Mouse (Mus musculus) heart, embryonic 11.5 days (tissue): Measurements from ENCODE around the gene Gm21973. TPM values are rescaled to one million over a fixed set of nuclear protein-coding genes. Genes with fewer than 3 reads are reported as not detected.

Source experiments
- ATAC-seq: fragments of 200-750 bp; cut with Nextera tagmentation; replicated peaks from 2 replicates; pipeline ENCODE4 v1.8.0; 2017; ENCODE audit warnings: moderate library complexity; ENCODE audit not compliant: insufficient number of reproducible peaks, low FRiP score, low TSS enrichment
- H3K27ac ChIP-seq: fragments of 300-500 bp; sonication (generic); 2 replicates; pipeline ENCODE4 v1.5.1; 2014; ENCODE audit warnings: mild to moderate bottlenecking, low read depth, low read length
- H3K27me3 ChIP-seq: fragments of 300-500 bp; sonication (generic); 2 replicates; pipeline ENCODE4 v1.6.1; 2014; ENCODE audit warnings: mild to moderate bottlenecking, low read length, mixed read lengths; ENCODE audit not compliant: control insufficient read depth, insufficient read depth
- H3K36me3 ChIP-seq: fragments of 300-500 bp; sonication (generic); 2 replicates; pipeline ENCODE4 v1.6.1; 2014; ENCODE audit warnings: mild to moderate bottlenecking, low read length, moderate library complexity, mixed read lengths; ENCODE audit not compliant: control insufficient read depth, insufficient read depth
- H3K4me1 ChIP-seq: fragments of 300-500 bp; sonication (generic); 2 replicates; pipeline ENCODE4 v1.6.1; 2014; ENCODE audit warnings: low read length; ENCODE audit not compliant: control insufficient read depth, insufficient read depth
- H3K4me2 ChIP-seq: fragments of 300-500 bp; sonication (generic); 2 replicates; pipeline ENCODE4 v1.6.1; 2014; ENCODE audit warnings: mild to moderate bottlenecking, moderate library complexity
- H3K4me3 ChIP-seq: fragments of 300-500 bp; sonication (generic); 2 replicates; pipeline ENCODE4 v1.5.1; 2014; ENCODE audit warnings: low read depth, low read length
- H3K9ac ChIP-seq: fragments of 300-500 bp; sonication (generic); 2 replicates; pipeline ENCODE4 v1.6.1; 2014; ENCODE audit warnings: mild to moderate bottlenecking, low read depth, low read length, moderate library complexity
- H3K9me3 ChIP-seq: fragments of 300-500 bp; sonication (generic); replicated peaks from 2 replicates; pipeline ENCODE4 v1.6.1; 2016; ENCODE audit warnings: low read length; ENCODE audit not compliant: control insufficient read depth
- WGBS: fragments of 180-500 bp; shearing (Covaris S2); extraction: QIAGEN DNeasy Blood & Tissue Kit; methylation state at CpG from one replicate; pipeline ENCODE4 v1.1.7; 2014; ENCODE audit not compliant: insufficient replicate concordance; 5-methylcytosine and 5-hydroxymethylcytosine counted together
- polyA plus RNA-seq: library from polyadenylated mRNA; unstranded; fragments of >200 nt; fragmentation: Nextera tagmentation; extraction: Ambion mirVana; gene quantifications from 2 replicates; pipeline ENCODE4 v1.2.1, GENCODE M21; 2014

The Gm21973 gene
- polyA plus RNA-seq: not detected in 2 replicates

- Histone ChIP-seq H3K36me3 (no peaks in the 10 kb centered on the region), H3K27ac (no peak within 1 kb of the TSS), H3K27me3 (no peaks in the 10 kb centered on the region), H3K4me3 (no peak within 1 kb of the TSS), H3K9ac (no peak within 1 kb of the TSS), H3K4me2 (no peak within 1 kb of the TSS), H3K9me3 (no peaks in the 10 kb centered on the region), H3K4me1 (no peaks in the 10 kb centered on the region)
- WGBS: 77% methylated on average over 2 of the region's 2 CpGs
- ATAC-seq: no peak
Observed at GRCm38 (mm10) chr15:10325080-10325479, at the start of gene Gm21973. Gm21973 (plus strand) TSS chr15:10325380.

GRCm38 (mm10) chr15:10276386-10276785, 48.8 kb upstream of the Gm21973 start:
- Histone ChIP-seq H3K9me3 (no peaks in the 10 kb centered on the region), H3K36me3 (no peaks in the 10 kb centered on the region), H3K27me3 (no peaks in the 10 kb centered on the region), H3K27ac (no peak overlapping the region), H3K4me2 (no peak overlapping the region), H3K9ac (no peak overlapping the region), H3K4me3 (no peak overlapping the region), H3K4me1 (no peaks in the 10 kb centered on the region)
- no peak for ATAC-seq

GRCm38 (mm10) chr15:10277461-10277860, 47.7 kb upstream of the Gm21973 start:
- Histone ChIP-seq H3K4me2 (no peak overlapping the region), H3K27ac (no peak overlapping the region), H3K9ac (no peak overlapping the region), H3K36me3 (no peaks in the 10 kb centered on the region), H3K4me1 (no peaks in the 10 kb centered on the region), H3K4me3 (no peak overlapping the region), H3K27me3 (no peaks in the 10 kb centered on the region), H3K9me3 (no peaks in the 10 kb centered on the region)
- 73% methylated on average over 4 of the region's 4 CpGs for WGBS
- ATAC-seq: no peak

GRCm38 (mm10) chr15:10281546-10281945, 43.6 kb upstream of the Gm21973 start:
- 75% methylated on average over 5 of the region's 5 CpGs for WGBS
- no peaks in the 10 kb centered on the region for H3K9me3 ChIP-seq
- no peak overlapping the region for H3K27ac ChIP-seq
- no peaks in the 10 kb centered on the region for H3K36me3 ChIP-seq
- H3K4me2 ChIP-seq: no peak overlapping the region
- no peak for ATAC-seq
- H3K27me3 ChIP-seq: no peaks in the 10 kb centered on the region
- H3K4me3 ChIP-seq: no peak overlapping the region
- H3K4me1 ChIP-seq: no peaks in the 10 kb centered on the region
- no peak overlapping the region for H3K9ac ChIP-seq

- no peaks in the 10 kb centered on the region for H3K27me3 ChIP-seq
- no peak for ATAC-seq
- no peak overlapping the region for H3K4me3 ChIP-seq
- H3K4me1 ChIP-seq: no peaks in the 10 kb centered on the region
- no peak overlapping the region for H3K27ac ChIP-seq
- no peaks in the 10 kb centered on the region for H3K9me3 ChIP-seq
- no peak overlapping the region for H3K4me2 ChIP-seq
- H3K9ac ChIP-seq: no peak overlapping the region
- H3K36me3 ChIP-seq: no peaks in the 10 kb centered on the region
Observed at GRCm38 (mm10) chr15:10283661-10284060, 41.5 kb upstream of the Gm21973 start.

GRCm38 (mm10) chr15:10296570-10296969, 28.6 kb upstream of the Gm21973 start:
- no peak overlapping the region for H3K27ac ChIP-seq
- no peak for ATAC-seq
- H3K9me3 ChIP-seq: no peaks in the 10 kb centered on the region
- H3K36me3 ChIP-seq: no peaks in the 10 kb centered on the region
- no peak overlapping the region for H3K9ac ChIP-seq
- no peak overlapping the region for H3K4me3 ChIP-seq
- H3K27me3 ChIP-seq: no peaks in the 10 kb centered on the region
- no peak overlapping the region for H3K4me2 ChIP-seq
- 80% methylated on average over 1 of the region's 1 CpGs for WGBS
- no peaks in the 10 kb centered on the region for H3K4me1 ChIP-seq

GRCm38 (mm10) chr15:10298058-10298457, 27.1 kb upstream of the Gm21973 start:
- 67% methylated on average over 1 of the region's 1 CpGs for WGBS
- ATAC-seq: no peak
- H3K4me2 ChIP-seq: no peak overlapping the region
- H3K9ac ChIP-seq: no peak overlapping the region
- no peaks in the 10 kb centered on the region for H3K36me3 ChIP-seq
- H3K27ac ChIP-seq: no peak overlapping the region
- no peaks in the 10 kb centered on the region for H3K4me1 ChIP-seq
- H3K27me3 ChIP-seq: no peaks in the 10 kb centered on the region
- no peak overlapping the region for H3K4me3 ChIP-seq
- H3K9me3 ChIP-seq: no peaks in the 10 kb centered on the region

GRCm38 (mm10) chr15:10299467-10299866, 25.7 kb upstream of the Gm21973 start:
- no peak overlapping the region for H3K4me3 ChIP-seq
- no peak for ATAC-seq
- H3K27ac ChIP-seq: no peak overlapping the region
- H3K36me3 ChIP-seq: no peaks in the 10 kb centered on the region
- H3K4me1 ChIP-seq: no peaks in the 10 kb centered on the region
- 73% methylated on average over 3 of the region's 3 CpGs for WGBS
- H3K9ac ChIP-seq: no peak overlapping the region
- no peaks in the 10 kb centered on the region for H3K27me3 ChIP-seq
- H3K9me3 ChIP-seq: no peaks in the 10 kb centered on the region
- H3K4me2 ChIP-seq: no peak overlapping the region

GRCm38 (mm10) chr15:10306461-10306860, 18.7 kb upstream of the Gm21973 start:
- no peak for ATAC-seq

More at GRCm38 (mm10) chr15:10306461-10306860, 18.7 kb upstream of the Gm21973 start:
- Histone ChIP-seq H3K36me3 (no peaks in the 10 kb centered on the region), H3K4me1 (no peaks in the 10 kb centered on the region), H3K27ac (no peak overlapping the region), H3K9ac (no peak overlapping the region), H3K4me3 (no peak overlapping the region), H3K4me2 (no peak overlapping the region), H3K27me3 (no peaks in the 10 kb centered on the region), H3K9me3 (no peaks in the 10 kb centered on the region)
- 80% methylated on average over 1 of the region's 1 CpGs for WGBS
